Mouse (Mus musculus): Measurements from ENCODE around the gene Zfp771.

The Zfp771 gene

DNA sequence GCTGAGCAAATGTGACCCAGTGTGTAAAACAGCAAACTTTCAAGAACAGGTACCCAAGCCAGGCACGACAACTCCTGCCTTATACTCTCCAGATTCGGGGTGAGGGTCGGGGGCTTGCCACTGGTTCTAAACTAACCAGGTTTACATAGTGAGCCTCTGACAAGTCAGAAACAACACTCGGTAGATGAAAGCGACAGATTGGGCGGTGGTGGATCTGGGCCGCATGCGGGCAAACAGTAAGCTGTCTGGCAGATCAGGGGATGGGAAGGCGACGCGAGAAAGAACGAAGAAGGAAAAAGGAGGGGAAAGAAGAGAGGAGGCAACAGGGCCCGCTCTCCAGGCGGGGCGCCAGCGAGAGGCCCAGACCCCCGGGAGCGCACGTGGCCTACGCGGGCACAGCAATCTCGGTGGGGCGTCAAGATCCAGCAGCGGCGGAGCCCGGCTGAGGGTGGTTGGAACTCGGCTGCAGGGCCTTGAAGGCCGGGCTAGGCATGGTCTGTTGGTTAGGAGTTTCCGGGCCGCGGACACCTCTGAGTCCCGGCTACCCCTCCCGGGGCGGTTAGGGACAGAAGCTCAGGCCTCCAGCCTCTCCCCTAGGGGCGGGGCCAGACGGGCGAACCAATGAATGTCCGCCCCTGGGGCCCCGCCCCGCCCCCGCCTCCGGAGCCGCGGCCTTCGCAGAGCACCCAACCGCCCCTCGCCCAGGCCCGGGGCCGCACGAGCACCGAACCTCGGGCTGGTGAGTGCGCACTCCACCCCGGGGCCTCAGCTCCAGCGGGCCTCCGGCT is at the start of gene Zfp771:
Gene Zfp771 (plus strand): TSS at position 405 of the 788 bp plus-strand sequence.
- peak; percentile 99 for DNase-seq

DNA sequence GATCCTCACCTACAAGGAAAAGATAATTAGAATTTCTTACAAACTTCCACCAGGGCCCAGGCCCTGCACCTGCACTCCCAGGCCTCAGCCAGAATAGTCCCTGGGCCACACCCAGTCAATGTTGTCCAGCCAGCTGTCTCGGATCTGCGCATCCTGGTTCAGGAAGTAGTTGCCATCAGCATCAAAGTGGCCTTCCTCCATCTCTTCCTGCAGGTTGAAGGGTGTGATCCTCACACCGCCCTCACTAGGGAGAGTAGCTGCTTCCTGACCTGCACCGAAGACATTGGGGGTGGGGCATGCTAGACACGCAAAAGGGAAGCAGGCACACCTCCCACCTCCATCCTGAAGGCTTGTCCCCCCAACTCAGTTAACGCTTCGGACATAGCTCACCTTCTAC is 49.4 kb upstream of the Zfp771 start:
- no peak for DNase-seq

DNA sequence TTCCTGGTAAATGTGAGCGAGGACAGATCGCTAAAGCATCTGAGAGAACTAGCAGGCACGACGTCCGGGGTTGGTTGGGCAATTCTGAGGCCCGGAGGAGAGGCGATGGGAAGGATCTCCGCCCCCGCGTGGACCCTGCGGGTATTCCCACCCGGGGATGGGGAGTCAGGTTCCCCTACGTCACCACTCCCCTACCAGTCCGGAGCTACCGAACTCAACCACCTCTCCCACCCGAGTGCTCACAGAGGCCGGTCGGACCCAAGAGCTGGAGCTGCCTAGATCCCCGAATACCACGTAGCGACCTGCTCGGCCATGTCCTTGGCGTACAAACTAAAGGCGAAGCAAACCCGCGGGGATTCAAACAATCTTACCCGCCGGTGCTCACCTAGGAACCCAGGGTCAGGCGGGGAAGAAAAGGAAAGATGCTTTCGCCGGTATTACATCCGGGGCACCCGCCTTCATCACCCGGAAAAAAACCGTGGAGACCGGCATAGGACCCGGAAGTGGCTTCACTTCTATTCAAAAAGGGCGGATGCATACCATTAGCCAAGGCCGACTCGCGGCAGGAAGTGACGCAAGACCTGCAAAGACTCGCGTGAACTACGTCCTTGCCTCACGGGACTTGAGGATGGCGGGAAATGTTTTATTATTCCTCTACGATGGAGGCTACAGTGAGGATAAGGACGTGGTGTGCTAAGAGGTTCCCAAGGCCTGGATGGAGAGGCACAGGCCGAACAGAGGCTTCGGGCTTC is 48.4 kb upstream of the Zfp771 start, which contains the start of gene Cd2bp2:
Gene Cd2bp2 (minus strand): TSS at position 507 of the 752 bp plus-strand sequence.
- peak; percentile 97 for DNase-seq

DNA sequence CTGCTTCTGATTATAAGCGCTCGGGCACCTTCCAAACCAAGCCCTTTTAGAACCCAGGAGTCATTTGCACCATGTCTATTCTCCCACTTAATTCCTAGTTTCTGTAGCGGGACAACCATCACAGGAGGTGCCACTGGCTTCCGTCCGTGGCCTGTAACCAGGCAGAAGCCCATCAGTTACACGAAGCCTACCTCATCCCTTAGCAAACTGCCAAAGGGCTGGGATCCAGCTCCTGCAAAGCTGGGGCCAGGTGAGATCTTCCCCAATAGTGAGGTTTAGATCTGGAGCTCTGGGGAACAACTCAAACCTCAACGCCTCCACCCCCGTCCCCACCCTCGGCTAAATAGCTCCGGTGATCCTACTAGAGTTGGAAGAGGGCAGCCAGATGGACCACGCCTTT is 47.6 kb upstream of the Zfp771 start:
- DNase-seq: no peak

DNA sequence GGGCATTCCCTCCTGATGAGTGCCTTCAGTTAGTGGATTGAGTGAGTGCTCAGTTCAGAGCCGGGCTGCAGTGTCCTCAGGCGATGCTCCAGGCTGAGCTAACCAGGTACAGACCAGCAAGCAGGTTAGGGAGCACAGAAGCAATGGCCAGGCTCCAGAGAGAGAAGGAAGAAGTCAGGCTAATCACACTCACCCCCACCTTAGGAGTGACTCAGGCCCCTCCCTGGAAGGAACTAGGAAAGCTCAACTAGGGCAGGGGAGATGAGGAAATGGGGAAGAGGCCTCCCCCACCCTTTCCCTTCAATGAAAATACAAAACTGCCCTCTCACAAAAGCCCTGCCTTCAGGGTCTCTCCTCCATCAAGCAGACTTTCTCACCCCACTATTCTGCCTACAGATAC is 37.5 kb upstream of the Zfp771 start:
- DNase-seq: no peak

DNA sequence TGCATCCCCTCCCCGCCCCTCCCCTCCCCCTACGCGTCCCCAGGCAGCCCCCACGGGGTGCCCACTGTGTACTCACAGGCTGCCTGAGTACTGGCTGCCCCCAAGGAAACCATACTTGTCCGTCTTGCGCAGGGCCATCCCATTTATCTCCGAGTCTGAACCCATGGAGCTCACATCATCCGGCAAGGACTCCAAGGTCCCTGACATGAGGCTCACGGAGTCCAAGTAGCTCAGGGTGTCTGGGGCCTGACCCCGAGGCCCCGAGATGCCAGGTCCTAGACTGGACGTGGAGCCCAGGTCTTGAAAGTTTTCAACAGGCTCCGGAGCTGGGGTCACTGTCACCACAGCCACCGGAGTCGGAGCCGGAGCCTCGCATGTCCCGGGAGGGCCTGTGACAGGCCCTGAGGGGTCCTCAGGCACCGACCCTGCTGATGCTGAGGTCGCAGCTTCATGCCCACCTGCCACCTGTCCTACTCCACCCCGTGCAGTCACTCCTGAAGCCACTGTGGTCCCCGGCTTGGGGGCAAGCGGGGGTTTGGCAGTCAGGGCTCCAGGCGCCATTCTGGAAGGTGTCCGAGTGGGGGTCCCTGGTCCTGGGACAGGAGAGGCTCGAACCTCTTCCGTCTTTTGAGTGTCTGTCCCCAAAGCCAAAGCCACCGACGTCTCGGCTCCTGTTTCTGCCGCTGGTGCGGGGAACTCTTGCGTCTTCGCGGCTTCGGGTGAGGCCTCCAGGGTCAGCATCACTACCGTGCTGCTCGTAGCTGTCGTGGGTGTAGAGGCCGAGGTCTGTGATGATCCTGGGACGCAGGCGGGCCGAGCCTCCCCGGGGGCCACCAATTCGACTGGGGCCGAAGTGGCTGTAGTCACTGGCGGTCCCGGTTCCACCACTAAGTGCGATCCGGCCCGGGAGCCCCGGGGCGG is 36.4 kb upstream of the Zfp771 start:
- peak; percentile 43 to 58 for DNase-seq

DNA sequence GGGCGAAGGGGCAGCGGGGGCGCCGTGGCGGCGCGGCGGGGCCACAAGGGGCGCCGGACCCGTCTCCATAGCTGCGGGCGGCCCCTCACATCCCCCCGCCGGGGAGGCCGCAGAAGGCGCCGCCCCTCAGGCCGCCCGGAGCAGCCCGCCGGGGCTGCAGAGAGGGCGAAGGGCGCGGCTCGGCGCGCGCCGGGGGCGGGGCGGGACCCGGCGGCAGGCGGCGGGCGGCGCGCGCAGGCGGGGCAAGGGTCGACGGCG is 35.9 kb upstream of the Zfp771 start, which contains the start of gene Tbc1d10b:
Gene Tbc1d10b (minus strand): TSS at position 174 of the 258 bp plus-strand sequence.
- DNase-seq: no peak

DNA sequence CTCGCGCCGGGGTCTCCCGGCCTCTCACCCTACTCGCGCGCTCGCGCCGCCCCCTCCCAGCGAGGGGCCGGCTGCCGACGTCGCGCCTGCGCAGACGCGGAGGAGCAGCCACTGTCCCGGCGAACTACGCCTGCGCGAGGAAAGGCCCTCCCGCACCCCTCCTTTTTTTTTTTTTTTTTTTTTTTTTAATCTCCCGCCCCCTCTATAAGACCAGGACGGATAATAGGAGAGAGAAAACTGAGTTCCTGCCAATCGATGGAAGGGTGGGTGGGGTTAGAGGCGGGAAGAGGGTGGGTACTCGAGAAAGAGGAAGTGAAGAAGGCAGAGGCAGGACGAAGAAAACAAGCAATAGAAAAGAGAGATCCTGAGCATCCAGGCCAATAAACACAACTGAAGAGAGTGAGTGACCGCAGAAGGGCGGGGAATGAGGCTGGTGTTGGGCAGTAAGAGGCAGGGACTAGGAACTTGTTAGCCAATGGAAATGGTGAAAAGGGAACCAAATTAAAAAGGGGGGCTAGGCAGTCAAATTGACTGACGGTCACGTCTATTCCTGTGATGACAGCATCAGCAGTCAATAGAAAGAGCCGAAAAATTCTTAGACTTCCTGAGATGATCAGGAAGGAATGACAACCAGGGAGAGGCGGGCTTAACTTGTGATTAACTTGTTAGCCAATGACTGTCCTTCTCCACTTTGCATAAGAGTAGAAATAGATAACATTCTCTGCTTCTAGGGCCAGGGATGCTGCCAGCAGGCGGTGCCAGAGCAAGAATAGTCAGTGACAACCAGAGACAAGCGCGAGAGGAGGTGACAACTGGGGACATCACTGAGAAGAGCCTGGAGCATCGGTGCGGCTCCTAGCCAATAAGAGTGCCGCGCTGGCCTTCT is 35.3 kb upstream of the Zfp771 start, which contains the start of gene Mylpf:
Gene Mylpf (plus strand): TSS at position 338 of the 886 bp plus-strand sequence.
- DNase-seq: peak; percentile 96 to 98

DNA sequence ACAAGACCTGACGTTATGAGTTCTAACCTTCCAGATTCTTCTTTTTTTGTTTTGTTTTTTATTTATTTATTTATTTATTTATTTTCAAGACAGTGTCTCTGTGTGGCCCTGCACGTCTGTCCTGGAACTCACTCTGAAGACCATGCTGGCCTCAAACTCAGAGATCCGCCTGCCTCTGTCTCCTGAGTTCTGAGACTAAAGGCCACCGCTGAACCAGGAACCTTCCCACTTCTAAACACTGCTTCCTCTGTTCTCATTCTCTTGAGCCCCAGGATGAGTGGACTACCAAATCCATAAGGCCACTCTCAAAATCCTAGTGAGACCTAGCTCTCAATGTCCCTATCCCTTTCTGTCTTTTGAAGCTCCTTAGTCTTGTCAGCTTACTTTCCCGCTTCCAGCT is 34.2 kb upstream of the Zfp771 start:
- DNase-seq: no peak

- DNase-seq: no peak
Measured at GRCm38 (mm10) chr7:127210266-127210665, 33.8 kb upstream of the Zfp771 start.

DNA sequence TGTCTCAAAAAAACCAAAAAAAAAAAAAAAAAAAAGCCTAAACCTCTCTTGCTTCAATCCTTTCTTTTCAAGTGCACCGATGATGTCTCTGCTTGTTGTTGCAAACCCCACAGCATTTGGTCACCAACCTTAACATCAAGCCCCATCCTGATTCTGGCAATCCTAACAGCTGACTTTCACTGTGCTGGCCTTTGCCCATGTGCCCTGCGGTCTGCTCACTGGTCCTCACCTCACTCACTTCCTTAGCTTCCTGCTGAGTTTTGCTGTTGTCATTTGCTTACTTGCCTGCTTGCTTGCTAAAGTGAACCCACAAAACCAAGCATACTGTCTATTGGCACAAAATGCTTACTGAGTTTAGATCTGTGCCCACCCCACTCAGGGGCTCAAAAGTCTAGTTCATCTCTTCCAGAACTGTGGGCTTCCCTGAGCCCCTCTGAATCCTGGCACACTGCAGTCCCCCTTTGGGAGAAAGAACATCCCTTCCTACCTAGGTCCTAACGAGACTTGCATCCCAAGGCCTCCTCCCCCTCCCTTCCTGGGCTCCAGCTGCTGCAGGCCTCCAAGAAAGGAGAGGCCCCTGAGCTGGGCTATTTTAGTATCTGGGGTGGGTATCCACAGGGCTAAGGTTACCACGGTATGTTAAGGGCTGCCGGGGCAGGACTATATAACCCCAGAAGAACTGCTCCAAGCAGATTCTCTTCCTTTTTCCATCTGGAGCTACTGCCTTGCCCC is 32.9 kb upstream of the Zfp771 start:
- no peak for DNase-seq

DNA sequence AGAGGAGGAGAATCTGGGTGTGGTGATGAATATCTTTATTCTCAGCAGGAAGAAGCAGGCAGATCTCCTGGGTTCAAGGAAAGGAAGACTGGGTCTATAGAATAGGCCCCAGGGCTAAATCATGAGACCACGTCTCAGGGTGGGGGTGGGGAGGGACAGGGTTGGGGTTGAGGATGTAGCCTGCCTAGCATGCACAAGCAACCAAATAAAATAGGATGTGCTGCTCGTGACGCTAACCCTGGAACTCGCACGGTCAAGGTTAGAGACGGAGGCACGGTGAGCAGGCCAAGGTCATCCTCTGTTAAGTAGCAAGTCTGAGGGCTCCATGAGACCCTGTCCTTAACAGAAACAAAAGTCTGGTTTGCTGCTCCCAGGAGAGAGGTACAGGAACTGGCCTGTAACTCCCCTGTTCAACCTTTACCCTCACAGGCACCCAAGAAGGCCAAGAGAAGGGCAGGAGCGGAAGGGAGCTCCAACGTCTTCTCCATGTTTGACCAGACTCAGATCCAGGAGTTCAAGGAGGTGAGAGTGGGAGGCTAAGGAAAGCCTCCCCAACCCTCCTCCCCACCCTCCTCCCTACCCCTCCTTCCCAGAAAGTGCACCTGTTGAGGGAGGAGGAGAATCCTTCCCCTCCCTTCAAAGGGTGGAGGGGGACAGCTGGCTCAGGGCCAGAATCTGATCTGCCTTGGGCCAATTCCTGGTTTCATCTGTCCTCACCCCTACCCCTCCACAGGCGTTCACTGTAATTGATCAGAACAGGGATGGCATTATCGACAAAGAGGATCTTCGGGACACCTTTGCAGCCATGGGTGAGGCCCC is 31.4 kb upstream of the Zfp771 start:
- no peak for DNase-seq

- peak; percentile 70 to 80 for DNase-seq
Measured at GRCm38 (mm10) chr7:127213485-127213884, 30.6 kb upstream of the Zfp771 start.

- no peak for DNase-seq
Measured at GRCm38 (mm10) chr7:127213930-127214329, 30.1 kb upstream of the Zfp771 start.

GRCm38 (mm10) chr7:127214521-127214920 is 29.6 kb upstream of the Zfp771 start:
- DNase-seq: no peak

DNA sequence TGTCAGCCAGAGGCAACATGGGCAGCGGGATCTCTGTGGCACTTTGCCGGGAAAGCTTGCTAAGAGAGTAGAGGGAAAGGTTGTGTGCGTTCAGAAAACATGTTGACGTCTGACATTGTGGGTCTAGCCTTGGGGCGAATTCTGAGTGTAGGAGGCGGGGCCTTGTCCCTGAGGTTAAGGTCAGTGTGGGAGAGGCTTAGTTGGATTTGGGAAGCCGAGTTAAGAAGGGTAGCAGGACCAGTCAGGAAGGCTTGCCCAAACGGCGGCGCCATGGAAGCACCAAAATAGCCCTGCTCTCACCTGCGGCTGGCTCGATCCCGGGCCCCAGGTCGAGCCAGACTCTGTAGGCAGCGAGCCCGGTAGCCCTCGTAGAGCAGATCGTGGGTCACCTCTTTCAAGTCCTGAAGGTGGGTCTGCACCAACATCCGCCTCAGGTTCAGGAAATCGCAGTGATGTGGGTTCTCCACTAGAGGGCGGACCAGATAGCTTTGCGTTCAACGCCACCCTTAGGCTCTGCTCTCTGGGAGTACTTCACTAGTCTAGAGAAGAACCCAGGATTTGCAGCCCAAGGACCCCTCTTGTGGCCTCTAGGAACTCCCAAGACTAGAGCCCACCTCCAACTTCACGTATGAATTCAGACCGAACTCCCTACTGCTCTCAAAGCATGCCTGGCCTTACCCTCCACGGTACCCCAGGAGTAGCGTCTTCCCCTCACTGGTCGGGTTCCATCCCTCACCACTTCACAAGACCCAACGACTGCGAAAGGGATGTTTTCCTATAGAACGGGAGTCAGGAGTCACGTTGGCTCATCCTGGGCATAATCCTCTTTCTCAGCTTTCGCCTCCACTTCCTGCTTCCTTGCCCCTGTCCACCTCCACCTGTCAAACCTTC is 28.8 kb upstream of the Zfp771 start:
- DNase-seq: peak; percentile 79 to 88

- DNase-seq: no peak
Measured at GRCm38 (mm10) chr7:127216307-127216706, 27.8 kb upstream of the Zfp771 start.

GRCm38 (mm10) chr7:127217475-127217874 is 26.6 kb upstream of the Zfp771 start:
- DNase-seq: no peak
